Mouse (Mus musculus): ENCODE data around the gene Antxr1. TPM values are rescaled to one million over a fixed set of nuclear protein-coding genes. Genes with fewer than 3 reads are reported as not detected.

The Antxr1 gene
- 10.1 and 20.2 TPM in 2 replicates for polyA plus RNA-seq (2012; rRNA removed)

DNA sequence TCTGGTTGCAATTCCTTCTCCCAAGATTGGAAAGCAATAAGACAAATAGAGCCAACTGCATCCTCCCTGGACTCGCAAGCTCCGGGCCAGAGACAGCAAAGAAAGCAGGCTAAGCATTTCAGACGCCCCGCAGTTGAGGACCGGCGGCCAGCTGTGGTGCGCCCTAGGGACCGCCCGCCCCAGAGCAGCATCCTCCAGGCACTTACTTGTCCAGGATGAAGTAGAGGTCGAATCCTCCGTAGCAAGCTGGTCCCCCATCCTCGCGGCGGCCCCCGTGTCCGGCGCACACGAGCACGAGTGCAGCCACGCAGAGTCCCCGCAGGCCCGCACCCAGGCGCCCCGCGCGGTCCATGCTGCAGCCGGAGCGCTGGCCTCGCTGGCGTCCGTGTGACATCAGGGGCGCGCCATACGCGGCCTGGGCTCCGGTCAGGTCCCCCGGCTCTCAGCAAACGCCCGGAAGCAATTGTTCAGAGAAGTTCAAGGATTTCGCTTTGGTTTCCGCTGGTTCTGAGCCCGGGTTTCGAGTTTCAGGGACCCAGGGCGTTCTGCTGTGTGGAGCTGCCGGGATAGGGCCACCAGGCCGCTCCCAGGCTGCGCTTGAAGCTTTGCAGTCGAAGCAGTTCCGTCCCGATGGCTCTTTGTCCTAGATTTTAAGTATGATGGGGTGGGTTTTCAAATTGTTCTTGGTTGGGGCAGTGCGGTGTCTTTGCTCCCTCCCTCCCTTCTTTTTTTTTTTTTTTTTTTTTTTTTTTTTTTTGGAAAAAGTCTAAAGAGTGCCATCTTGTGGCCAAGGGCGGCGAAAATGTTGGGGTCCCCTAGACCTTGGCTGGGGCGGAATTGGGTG is at the start of gene Antxr1:
Antxr1 (minus strand) TSS at position 731 of the 844 bp plus-strand sequence.

DNA sequence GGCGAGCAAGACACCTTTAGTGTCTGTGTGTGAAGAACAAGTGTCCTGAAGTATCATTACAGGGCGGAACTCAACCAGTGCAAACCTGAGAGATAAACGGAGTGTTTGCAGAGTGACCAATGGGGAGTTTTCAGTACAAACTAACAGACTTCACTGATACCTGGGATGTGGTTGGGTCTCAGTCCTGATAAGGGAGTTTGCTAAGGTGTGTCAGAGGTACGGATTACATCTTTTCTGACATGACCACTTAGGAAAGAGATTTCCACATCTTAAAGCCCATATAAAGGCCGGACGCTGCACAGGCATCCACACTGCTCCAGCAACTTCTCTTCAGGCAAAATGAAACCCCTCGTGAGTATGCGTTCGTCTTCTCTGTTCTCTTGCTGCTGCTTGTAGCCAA is 37.4 kb upstream of the Antxr1 start, which contains the start of gene Gkn2:
Gkn2 (plus strand) TSS at position 301 of the 400 bp plus-strand sequence.

DNA sequence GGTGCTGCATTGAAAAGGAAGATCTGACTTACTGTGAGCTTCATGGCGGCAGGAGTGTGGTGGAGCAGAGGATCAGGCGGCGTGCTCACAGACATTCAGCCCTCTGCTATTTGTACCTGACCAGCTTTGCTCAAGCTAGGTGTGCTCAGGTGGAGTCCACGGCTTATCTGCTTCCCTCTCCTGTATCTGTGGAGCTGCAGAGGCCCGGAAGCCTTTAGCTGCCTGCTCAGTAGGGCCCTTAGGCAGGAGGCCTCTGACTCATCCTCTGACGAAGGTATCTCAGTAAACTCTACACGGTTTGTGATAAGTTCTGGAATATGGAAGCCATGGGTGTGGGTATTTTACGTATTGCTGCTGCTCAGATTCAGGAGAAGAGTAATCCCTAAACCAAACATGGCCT is 15.2 kb upstream of the Antxr1 start, which contains the start of gene Gkn1:
Gkn1 (minus strand) TSS at position 114 of the 400 bp plus-strand sequence.

DNA sequence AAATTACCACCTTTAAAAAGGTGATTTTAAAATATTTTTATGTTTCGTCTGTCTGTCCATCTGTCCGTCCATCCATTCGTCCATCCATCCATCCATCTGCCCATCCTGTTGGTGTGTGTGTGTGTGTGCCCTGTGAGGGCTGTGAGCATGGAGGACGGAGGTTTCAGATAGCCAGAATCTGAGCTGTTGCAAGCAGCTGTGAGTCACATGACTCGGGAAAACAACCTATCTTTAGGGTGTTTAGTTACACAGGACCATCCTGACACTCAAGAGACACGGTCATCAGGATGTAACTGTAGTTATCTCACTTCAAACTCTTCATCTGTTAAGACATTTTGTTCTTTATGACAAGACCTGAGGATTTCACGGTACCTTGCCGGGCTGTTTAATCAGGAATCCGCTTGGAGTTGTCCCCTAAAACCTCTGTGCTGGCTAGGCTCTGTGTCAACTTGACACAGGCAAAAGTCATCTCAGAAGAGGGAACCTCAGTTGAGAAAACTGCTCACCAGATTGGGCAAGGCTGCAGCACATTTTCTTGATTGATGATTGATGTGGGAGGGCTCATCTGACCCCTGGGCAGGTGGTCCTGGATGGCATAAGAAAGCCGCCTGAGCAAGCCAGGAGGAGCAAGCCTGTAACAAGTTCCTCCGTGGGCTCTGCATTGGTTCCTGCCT is 231.4 kb downstream of the Antxr1 start, which contains the start of gene D6Ertd527e:
D6Ertd527e (plus strand) TSS at position 624 of the 674 bp plus-strand sequence.

Other genes starting within 250 kb of the Antxr1 start
- gene D6Ertd527e, start 231.1 kb downstream of the Antxr1 start, polyA plus RNA-seq (2012; rRNA removed) = 0.24 and 0.34 TPM in 2 replicates
- not detected in 2 replicates for gene Gkn1, start 15.1 kb upstream of the Antxr1 start, polyA plus RNA-seq (2012; rRNA removed)
- gene Gkn2, start 37.5 kb upstream of the Antxr1 start, polyA plus RNA-seq (2012; rRNA removed) = not detected in 2 replicates
- 0.30 TPM in 1 of 2 replicates, not detected in the other for gene Gkn3, start 53.1 kb upstream of the Antxr1 start, polyA plus RNA-seq (2012; rRNA removed)
- 0.74 and 1.2 TPM in 2 replicates for gene Bmp10, start 93.2 kb upstream of the Antxr1 start, polyA plus RNA-seq (2012; rRNA removed)
- gene Arhgap25, start 197.4 kb upstream of the Antxr1 start, polyA plus RNA-seq (2012; rRNA removed) = 1.3 and 1.8 TPM in 2 replicates